Mouse (Mus musculus) CD4-positive, CD25-positive, alpha-beta regulatory T cell, adult 2 months (primary cell): ENCODE data around the gene Tmem231.

Source experiments
- DNase-seq: peaks from one replicate; pipeline ENCODE4 v3.0.0-alpha.2; 2012; ENCODE audit warnings: low read depth, low spot score

Gene Tmem231

DNA sequence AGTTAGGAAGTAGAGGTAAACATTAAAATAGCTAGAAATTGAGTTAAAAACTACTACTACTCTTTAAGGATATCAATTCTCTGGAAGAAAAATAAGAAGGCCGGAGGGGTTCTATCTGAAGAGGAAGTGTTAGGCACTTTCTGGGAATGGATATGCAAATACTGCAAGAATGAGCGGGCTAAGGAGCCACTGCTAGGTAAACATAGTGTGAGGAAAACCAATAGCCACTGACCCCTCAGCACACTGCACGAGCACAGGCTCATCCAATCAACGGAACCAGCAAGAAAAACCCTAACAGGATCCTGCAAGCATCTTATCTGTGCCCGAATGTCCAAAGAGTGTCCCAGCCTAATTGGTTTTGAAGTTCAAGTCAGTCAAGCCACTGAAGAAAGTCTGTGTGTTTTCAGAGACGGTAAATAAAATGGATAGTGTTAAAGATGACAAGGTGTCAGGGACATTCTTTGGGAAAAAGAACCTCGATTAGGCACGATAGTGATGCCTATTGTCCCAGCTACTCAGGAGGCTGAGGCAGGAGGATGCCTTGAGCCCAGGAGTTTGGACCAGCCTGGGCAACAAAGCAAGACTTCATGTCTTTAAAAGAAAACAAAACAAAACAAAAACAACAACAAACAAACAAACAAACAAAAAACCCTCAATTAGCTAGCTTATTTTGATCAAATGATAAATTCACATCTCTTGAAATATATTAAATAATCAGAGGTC, 68.4 kb downstream of the Tmem231 start:
- DNase-seq: no peak

DNA sequence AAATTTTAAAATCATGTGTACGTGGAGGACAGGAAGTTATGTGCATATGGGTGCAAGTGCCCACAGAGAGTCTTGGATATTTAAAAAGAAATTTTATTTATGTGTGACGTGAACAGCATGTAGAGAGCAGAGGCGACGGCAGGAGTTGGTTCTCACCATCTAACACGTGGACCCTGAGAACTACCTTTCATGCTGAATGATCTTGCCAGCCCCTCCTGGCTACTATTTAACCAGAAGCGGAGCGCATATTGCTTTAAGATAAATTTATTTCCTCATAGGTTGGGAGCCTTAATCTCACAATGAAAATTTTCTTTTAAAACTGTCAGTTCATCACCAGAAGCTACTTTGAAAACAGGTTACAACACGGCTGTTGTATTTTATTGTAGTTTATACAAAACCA, 69.0 kb downstream of the Tmem231 start:
- DNase-seq: no peak

DNA sequence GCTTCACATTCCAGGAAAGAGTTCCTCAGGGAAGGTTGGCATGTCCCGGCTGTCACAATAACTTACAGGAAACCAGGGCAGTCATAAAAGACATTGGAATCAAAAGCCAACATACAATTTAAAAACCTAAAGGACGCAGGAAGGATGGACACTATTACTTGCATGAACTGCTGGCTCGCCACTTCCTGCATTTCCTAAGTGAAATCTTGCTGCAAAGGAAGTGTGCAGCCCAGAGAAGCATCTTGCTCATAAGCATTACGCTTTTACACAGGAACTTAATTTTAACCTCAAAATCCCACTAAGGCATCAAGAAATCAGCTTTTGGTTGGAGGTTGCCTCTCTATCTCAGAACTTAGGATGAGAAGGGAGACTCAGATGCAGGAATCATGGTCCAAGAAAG, 70.4 kb downstream of the Tmem231 start:
- no peak for DNase-seq
